Mouse (Mus musculus) granulocyte monocyte progenitor cell, adult 5-6 weeks (primary cell): ENCODE data around the gene Bcl3. TPM values are rescaled to one million over a fixed set of nuclear protein-coding genes. Genes with fewer than 3 reads are reported as not detected.

Source experiments
- ATAC-seq: replicated peaks from 2 replicates; pipeline ENCODE4 v1.8.0; 2016; ENCODE audit warnings: mild to moderate bottlenecking, moderate TSS enrichment, inconsistent platforms; ENCODE audit not compliant: poor library complexity, severe bottlenecking
- total RNA-seq, 2 experiments: library from RNA; stranded (forward) in 1 of 2; stranded (reverse) in 1 of 2; fragments of 200-712, 200-1000 nt in 1 of 2; fragments of >200 nt in 1 of 2; fragmentation: Nextera tagmentation in 1 of 2; gene quantifications; 2 replicates each; pipeline ENCODE4 v1.2.3; 2014 to 2017

Gene Bcl3
- total RNA-seq, 2 experiments from 2014 or later, result 0.57 to 8.5 TPM

GRCm38 (mm10) chr7:19840371-19840770 is 17.8 kb upstream of the Bcl3 start:
- no peak for ATAC-seq

GRCm38 (mm10) chr7:19836843-19837242 is 14.3 kb upstream of the Bcl3 start:
- no peak for ATAC-seq

DNA sequence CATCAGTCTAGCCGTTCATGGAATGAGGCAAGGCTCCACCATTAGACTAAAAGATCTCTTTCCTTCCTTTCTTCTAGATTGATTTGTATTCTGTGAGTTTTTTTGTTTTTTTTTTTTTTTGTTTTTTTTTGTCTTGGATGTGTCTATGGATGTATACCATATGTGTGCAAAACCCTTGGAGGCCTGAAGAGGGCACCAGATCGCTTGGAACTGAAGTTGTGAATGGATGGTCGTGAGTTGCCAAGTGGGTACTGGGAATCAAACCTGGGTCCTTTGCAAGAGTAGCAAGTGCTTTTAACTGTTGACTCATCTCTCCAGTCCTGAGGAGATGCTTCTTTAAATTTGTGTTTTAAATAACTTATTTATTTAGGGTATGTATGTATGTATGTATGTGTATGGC is 11.5 kb upstream of the Bcl3 start:
- ATAC-seq, result no peak

DNA sequence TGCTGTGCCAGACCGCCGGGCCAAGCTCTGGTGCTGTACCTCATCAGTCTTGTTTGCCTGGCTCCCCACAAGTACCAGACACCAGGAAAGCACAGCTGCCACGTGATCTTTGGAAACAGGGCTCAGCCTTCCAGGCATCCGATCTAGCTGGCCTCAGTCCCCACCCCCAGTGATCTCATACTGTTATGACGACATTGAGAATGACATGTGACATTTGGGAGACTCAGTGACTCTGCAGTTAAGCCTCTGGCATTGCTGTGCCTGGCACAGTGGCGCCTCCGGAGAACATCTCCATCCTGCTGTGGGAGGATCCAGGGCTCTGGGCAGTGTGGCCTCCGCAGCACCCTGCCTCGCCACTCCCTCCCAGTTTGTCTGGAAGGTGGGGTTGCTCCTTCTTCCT is 9.3 kb upstream of the Bcl3 start:
- ATAC-seq, result peak; percentile 55

GRCm38 (mm10) chr7:19830682-19831156 is 8.1 kb upstream of the Bcl3 start:
- peak; percentile 91 for ATAC-seq

DNA sequence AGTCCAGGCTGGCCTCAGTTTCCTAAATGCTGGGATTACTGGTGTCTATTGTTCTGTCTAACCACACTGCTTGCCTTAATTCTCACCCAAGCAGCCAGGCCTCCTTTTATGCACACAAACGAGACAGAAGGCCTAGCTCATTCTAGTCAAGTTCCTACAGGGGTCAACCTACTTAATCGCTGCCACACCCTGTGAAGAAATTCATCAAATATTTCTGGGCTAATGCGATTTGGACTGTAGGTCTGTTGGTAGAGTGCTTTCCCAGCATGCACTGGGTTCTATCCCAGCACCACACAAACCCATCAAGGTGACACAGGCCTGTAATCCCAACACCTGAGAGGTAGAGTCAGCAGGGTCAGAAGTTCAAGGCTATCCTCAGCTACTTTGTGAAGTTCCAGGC is 7.1 kb upstream of the Bcl3 start:
- ATAC-seq, result no peak

- ATAC-seq, result no peak
Measured at GRCm38 (mm10) chr7:19826756-19827155, 4.2 kb upstream of the Bcl3 start.

DNA sequence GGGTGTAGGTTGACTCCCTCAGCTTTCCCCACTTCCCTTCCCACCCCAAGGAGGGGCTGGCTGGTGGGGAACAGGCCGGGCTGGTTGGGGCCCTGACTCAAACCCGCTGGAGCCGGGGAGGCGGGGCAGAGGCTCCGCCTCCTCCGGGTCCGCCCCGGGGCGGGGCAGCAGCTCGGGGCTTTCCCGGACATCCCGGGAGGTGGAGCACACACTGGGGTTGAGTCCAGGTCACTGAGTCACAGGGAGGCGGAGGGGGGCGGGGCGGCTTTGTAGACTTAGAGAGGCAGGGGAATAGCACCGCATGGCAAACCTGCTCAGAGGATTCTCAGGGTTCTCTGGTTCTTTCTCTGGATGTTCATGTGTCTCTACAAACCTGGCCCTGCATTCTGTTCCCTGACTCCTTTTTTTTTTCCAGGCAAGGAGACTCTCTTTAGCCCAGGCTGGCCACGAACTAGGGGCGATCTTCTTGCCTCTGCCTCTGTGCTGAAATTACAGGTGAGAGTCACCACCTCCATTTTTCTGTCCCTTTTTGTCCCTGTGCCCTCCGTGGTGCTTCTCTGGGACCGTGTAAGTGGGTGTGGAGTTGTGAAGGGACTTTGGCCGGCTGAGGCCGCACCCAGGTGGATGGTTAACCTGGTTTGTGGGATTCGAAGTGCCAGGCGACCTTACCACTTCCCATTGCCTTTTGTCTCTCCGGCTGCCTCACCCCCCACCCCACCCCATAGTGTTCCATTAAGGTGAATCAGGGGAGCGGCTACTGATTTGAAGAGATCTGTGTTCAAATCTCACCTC is 1.8 kb upstream of the Bcl3 start:
- peak; percentile 78 for ATAC-seq

- ATAC-seq, result peak; percentile 69
Measured at GRCm38 (mm10) chr7:19823256-19824181, 949 bp upstream of the Bcl3 start.

DNA sequence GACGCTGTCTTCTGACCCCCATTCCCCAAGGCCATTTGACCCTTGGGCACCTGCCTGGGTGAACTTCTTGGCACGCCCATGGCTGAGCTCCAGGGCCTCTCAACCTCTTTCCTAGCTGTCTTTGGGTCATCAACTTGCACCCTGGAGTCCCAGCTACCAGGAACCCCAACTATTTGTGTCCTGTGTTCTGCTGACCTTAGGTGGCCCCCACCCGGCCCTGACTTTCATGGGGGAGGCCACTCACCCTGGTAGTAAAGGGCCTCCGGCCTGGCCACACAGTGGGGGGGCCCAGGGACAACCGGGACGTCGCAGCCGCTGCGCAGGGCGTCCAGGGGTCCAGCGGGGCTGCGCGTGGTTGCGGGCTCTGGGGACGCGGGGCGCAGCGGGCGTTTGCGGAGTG is 377 bp downstream of the Bcl3 start:
- ATAC-seq, result no peak

DNA sequence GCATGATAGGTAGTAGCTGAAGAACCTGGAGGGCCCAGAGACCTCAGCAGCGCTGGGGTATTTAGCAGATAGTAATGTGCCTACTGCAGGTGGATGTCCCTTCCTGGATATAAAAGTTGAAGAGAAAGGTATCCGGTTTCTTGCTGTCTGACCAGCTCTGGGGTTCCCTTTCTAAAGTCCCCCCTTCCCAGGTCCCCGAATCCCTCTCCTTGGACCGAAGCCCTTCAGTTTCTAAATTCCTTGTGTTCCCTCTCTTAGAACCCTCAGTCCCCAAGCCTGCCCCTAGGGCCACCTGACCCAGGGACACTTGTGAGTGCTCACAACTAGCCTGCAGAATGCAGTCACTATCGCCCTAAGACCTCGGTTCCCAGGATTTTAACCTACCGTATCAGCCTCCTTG is 937 bp downstream of the Bcl3 start:
- ATAC-seq, result no peak

GRCm38 (mm10) chr7:19820347-19821048 is 2.1 kb downstream of the Bcl3 start:
- no peak for ATAC-seq

DNA sequence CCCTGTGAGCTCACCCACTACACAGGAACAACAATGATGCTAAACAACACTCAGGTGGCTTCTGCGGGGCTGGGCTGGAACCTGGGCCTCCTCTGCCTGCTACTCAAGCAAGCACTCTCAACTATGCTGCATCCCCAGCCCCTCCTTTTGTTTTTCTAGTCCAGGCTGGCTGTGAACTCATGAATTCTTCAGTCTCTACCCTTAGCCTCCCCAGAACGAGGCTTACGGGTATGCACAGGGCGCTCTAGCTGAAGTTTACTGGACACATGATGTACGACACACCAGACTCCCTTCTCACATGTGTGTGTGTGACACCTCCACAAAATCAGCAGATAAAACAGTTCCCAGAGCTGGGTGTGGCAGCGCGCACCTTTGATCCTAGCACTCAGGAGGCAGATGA is 3.7 kb downstream of the Bcl3 start:
- ATAC-seq, result no peak

- peak; percentile 10; the same call in 1 of the 2 replicates for ATAC-seq
Measured at GRCm38 (mm10) chr7:19818440-19818839, 4.1 kb downstream of the Bcl3 start.

DNA sequence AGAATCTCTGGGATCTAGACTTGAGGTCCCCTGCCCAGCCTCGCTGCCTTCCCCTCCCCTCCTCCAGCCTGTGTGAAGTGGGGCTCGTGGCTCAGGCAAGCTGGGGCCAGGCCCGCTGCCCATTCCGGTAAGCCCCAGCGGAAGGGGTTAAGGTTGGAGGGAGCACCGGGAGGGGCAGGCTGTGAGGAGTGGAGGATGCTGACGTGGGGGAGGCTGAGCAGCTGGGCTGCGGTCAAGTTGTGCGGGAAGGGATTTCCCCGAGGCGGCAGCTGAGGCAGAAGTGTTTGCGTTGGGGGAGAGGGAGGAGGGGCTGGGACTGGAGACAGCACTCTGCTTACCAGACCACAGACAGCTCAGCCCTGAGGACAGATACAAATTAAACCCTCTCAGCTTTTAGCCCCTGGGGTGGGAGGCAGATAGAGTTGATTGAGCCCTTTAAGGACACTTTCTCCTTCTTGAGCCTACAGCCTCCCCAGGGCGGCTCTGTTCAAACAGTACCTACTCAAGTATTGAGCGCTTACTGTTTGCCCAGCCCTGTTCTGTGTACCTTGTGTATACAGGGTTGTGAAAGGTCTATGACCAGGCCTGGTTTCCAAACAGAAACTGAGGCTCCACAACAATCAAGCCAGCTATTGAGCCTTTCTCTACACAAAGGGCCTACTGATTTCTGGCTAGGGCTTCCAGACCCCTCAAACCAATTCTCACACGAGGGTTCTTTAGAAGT is 5.0 kb downstream of the Bcl3 start:
- peak; percentile 78 for ATAC-seq

GRCm38 (mm10) chr7:19816224-19816771 is 6.3 kb downstream of the Bcl3 start:
- peak; percentile 64 for ATAC-seq

DNA sequence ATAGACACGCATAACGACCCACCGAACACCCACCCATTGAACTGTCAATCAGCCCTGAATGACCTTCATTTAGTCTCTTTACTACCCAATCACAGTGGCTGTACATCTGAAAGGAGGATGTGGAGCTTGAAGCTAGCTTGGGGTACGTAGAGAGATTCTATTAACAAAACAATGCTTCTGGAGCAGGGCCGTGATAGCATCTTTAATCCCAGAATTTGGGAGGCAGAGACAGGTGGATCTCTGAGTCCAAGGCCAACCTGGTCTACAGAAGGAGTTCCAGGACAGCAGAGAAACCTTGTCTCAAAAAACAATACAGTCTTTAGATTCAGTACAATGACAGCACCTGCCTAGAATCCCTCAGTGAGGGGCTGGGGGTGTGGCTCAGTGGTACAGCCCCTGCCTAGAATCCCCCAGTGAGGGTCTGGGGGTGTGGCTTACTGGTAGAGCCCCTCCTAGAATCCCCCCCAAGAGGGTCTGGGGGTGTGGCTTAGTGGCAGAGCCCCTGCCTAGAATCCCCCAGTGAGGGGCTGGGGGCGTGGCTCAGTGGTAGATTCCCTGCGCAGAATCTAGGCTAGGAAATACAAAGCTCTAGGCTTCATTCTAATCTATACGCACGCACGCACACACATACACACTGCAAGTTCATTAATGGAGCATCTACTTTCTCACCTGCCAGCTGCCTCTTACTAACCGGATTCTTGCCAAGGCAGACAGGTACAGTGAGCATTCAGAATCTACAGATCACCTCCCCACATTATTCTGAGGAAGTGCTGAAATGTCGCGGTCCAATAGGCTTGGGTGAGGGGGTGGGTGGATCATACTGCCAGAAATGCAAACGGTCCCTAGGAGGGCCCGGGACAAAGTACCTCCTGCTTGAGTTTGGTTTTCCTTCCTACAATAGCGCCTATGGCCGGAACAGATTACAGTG is 7.0 kb downstream of the Bcl3 start:
- ATAC-seq, result peak; percentile 15; the same call in 1 of the 2 replicates

DNA sequence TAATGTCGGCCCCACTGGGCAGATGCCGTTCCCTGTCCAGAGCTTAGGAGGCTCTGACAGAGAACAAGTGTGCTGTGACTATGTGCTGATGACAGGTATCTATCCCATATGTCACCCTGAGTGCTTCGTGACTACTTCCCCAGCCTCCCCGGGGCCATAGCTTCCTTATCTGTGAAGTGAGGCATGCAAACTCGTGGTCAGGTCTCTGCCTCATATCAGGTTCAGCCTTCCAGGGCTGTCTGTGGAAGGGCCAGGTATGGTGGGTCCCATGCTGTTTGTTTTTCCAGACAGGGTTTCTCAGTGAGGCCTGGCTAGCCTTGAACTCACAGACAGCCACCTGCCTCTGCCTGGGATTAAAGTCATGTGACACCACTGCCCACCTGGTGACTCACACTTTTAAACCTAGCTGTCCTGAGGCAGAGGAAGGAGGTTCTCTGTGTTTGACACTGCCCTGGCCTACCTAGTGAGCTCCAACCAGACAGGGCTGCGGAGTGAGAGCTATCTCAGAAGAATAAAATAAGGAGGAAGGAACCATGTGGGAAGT is 8.9 kb downstream of the Bcl3 start:
- ATAC-seq, result no peak
